Mouse (Mus musculus) urinary bladder, postnatal 36 days (tissue): ENCODE measurements around the gene Aplp2.

Experiments used
- DNase-seq, 2 experiments: peaks; one replicate each; pipeline ENCODE4 v3.0.0; 2022; ENCODE audit warnings: low spot score in 2 of 2, mixed read lengths in 1 of 2

The Aplp2 gene

GRCm38 (mm10) chr9:31127876-31128465 is 83.6 kb downstream of the Aplp2 start:
- peak; percentile 26 to 43 for DNase-seq

GRCm38 (mm10) chr9:31126079-31126478 is 85.5 kb downstream of the Aplp2 start:
- DNase-seq = no peak

GRCm38 (mm10) chr9:31122464-31123030 is 89.1 kb downstream of the Aplp2 start:
- no peak for DNase-seq

- DNase-seq = no peak
Observed at GRCm38 (mm10) chr9:31120533-31120915, 91.1 kb downstream of the Aplp2 start.

GRCm38 (mm10) chr9:31119882-31120532 is 91.6 kb downstream of the Aplp2 start:
- no peak for DNase-seq

- DNase-seq = no peak
Observed at GRCm38 (mm10) chr9:31119405-31119804, 92.2 kb downstream of the Aplp2 start.

GRCm38 (mm10) chr9:31118520-31119298 is 92.9 kb downstream of the Aplp2 start:
- DNase-seq = no peak

- no peak for DNase-seq
Observed at GRCm38 (mm10) chr9:31117488-31117887, 94.1 kb downstream of the Aplp2 start.

GRCm38 (mm10) chr9:31117088-31117487 is 94.5 kb downstream of the Aplp2 start:
- no peak for DNase-seq

- DNase-seq = no peak
Observed at GRCm38 (mm10) chr9:31115586-31115985, 96.0 kb downstream of the Aplp2 start.

GRCm38 (mm10) chr9:31108464-31108863 is 103.2 kb downstream of the Aplp2 start:
- DNase-seq = no peak
